Mouse (Mus musculus): ENCODE results near the gene Gm28372.

Gm28372 gene

DNA sequence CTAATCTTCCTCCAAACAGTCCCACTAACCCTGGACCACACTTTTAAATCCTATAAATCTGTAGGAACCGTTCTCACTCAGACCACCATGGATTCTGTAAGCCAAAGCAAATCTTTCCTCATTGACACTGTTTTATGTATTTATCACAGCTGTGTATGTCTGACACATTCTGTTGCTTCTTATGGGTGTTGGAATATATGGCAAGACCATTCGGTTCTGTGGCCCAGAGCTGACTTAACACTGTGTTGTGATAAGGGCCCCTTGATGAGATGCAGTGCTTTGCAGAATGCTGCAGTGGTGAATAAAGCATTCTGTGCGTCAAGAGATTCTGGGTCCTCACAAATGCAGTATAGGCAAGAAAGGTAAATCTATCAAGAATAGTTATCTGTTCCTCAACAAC is 27.1 kb downstream of the Gm28372 start:
- no peak for TF ChIP-seq GATA4 (IDR thresholded peaks at IDR 0.05; ENCODE audit: insufficient replicate concordance, low read length)

DNA sequence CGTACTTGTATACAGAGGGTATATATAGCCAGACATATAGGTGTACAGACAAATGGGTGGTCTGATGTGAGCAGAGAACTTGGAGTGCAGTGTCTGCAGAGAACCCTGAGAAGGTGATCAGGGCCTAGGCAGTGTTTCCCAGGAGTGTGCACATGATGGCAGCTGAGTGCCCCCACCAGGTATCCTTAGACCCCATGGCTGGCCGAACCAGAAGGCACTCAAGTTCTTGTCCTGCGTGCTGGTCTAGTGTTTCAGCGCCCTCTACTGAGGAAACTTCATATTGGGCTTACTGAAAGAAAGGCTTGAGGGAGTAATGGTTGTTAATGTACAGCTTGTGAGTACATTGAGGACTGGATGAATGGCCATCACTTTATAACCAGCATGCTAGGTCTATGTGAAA is 28.1 kb downstream of the Gm28372 start:
- no peak for TF ChIP-seq GATA4 (IDR thresholded peaks at IDR 0.05; ENCODE audit: insufficient replicate concordance, low read length)

DNA sequence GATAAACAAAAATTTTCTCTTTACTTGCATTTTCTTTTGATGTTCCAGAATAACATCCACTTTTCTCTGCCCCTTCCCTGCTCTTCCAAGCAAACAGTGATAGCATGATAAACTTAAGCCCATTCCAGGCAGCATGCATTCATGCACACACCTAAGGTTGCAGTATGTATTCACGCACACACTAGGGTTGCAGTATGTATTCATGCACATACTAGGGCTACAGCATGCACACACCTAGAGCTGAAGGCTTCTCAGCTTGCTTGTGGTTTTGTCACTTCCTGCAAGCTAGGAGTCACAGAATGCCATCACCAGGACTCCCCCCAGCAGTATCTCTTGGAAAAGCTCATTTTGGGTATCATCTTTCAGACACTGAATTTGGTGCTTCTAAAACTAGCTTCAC is 31.7 kb downstream of the Gm28372 start:
- TF ChIP-seq GATA4 (IDR thresholded peaks at IDR 0.05; ENCODE audit: insufficient replicate concordance, low read length): no peak

DNA sequence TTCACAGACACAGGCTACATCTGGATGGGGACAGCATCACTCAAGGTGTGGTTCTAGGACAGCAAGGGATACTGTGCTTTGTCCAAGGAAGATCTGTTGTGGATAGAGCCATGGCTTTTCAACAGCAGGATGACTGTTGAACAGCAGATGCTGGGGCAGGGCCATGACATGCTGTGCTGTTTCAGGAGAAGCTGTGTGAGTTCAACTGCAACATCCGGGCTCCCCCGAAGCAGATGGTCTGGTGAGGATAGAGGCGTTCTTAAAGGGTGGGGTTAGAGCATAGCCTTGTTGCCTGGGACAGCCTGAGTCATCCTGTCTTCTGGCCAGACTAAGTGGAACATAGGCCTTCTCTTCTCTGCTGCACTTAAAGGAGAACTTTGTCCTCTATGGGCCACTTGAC is 33.8 kb downstream of the Gm28372 start:
- no peak for TF ChIP-seq GATA4 (IDR thresholded peaks at IDR 0.05; ENCODE audit: insufficient replicate concordance, low read length)

DNA sequence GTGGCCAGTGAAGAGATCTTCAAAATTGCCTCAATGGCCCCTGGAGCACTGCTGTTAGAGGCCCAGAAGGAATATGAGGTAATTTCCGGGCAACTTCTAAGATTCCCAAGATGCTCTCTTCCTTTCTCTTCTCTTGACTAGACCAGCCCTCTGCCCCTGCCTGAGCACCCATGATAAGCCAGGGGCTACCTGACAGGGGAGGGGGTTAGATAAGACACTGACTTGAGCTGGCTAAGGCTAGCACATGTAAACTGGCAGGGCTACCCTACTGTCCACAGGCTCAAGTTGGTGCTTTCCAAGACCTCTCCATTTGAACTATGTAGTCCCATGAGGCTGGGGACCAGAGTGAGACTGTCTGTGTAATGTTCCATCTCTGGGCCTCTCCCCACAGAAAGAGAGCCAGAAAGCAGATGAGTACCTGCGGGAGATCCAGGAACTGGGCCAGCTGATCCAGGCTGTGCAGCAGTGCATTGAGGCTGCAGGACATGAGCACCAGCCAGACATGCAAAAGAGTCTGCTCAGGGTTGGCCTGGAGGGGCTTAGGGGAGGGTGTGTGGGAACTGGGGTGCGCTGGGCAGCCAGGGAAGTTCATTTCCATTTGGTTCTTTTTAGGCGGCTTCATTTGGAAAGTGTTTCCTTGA is 34.9 kb downstream of the Gm28372 start:
- no peak for TF ChIP-seq GATA4 (IDR thresholded peaks at IDR 0.05; ENCODE audit: insufficient replicate concordance, low read length)

DNA sequence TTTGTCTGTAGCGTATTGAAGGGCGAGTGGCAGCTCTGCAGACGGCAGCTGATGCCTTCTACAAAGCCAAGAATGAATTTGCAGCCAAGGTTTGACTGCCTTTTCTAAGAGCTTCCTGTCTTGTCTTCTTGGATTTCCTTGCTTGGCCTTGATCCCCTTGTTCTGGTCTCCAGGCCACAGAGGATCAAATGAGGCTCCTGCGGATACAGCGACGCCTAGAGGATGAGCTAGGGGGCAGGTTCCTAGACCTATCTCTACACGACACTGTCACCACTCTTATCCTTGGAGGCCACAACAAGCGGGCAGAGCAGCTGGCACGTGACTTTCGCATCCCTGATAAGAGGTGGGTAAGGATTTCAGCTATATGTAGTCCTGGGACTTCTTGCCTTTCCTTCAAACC is 37.1 kb downstream of the Gm28372 start:
- TF ChIP-seq GATA4 (IDR thresholded peaks at IDR 0.05; ENCODE audit: insufficient replicate concordance, low read length): no peak

DNA sequence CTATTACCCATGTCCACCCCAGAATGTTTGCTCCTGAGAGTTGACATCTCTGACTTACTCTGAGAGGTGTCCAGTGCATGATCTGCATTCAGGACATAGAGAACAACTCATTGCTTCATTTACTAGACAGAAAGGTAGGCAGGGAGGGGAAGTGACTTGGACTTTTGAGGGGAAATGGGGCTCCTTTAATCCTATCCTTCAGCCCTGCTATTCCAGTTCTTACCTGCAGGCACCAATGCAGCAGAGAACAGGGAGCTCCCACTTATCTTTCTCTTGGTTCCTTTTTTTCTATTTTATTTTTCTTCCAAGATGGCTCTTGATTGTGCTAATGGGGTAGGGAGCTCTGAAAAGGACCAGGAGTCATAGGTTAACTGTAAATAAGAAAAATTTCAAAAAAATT is 43.4 kb downstream of the Gm28372 start:
- no peak for TF ChIP-seq GATA4 (IDR thresholded peaks at IDR 0.05; ENCODE audit: insufficient replicate concordance, low read length)

DNA sequence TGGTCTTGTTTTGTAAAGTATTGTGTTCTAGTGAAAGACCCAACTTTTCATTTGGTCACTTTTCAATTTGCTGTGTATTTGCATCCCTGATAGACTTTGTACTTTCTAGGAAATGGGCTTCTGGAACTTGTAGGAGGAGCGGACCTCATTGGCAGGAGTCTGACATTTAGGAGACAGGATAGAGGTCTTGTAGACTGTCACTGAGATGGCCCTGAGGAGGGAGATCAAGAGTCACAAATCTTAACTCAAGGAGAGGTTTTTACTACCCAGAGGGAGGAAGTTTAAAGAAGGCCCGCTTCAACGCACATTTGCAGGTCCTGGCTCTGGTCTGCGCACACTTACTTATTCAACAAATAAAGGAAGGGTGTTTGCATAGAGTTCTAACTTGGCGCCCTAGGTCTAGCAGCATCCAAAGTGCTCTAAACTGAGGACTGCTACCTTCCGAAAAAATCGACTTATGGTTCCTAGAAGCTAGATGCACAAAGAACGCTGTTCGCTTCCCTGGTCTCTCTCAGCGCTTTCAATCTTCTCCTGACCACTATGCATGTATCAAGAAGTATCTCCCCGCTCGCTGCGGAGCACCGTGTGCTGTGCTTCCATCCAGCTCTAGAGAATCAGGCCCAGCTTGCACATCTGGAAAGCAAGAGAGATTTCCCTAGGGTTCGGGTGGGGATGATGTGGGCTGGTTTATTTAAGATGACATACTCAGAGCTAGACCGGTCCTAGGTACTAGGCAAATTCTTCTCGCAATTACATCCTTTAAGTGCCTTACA is 44.2 kb downstream of the Gm28372 start:
- no peak for TF ChIP-seq GATA4 (IDR thresholded peaks at IDR 0.05; ENCODE audit: insufficient replicate concordance, low read length)

DNA sequence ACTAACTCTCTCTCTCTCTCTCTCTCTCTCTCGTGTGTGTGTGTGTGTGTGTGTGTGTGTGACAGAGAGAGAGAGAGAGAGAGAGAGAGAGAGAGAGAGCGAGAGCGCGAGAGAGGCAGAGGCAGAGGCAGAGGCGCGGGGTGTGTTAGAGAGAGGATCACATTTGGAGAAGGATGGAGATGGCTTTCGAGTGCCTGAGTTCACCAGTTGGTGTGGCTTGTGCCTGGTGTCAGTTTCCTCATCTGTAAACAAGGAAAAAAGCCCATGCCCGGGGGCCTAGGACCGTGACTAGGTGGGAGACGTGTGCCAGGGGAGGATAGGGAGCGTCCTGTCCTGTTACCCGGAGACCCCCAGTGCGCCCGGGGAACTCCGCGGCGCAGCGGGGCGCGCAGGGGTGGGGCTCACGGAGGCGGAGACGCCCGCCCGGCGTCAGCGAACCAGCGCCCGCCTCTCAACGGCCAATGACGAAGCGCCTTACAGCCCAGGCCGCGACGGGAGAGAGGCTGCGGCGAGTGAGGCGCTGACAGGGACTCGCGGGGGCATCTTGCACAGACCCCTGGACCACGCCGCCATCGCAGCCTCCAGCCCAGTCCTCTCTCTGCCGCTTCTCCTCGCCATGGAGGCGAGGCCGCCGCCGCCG is 44.9 kb downstream of the Gm28372 start, which contains the start of gene Ptpra:
TSS of gene Ptpra (plus strand) at position 485 of the 640 bp plus-strand sequence.
- TF ChIP-seq GATA4 (IDR thresholded peaks at IDR 0.05; ENCODE audit: insufficient replicate concordance, low read length): no peak

DNA sequence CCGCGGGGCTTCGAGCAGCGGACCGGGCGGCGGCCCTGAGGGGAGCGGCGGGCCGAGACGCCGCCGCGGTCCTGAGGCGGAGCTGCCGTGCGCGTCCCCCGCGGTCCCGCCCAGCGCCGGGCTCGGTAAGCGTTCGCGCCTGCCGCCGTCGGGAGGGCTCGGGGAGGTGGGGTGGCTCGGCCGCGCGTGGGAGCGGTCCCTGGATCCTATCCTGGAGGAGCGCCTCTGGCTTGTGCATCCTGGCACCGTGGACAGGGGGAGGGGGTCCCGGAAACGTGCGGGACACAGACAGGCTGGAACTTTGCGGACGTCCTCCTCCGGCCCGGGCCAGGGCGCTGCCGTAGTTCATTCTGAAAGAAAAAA is 45.4 kb downstream of the Gm28372 start:
- TF ChIP-seq GATA4 (IDR thresholded peaks at IDR 0.05; ENCODE audit: insufficient replicate concordance, low read length): no peak

DNA sequence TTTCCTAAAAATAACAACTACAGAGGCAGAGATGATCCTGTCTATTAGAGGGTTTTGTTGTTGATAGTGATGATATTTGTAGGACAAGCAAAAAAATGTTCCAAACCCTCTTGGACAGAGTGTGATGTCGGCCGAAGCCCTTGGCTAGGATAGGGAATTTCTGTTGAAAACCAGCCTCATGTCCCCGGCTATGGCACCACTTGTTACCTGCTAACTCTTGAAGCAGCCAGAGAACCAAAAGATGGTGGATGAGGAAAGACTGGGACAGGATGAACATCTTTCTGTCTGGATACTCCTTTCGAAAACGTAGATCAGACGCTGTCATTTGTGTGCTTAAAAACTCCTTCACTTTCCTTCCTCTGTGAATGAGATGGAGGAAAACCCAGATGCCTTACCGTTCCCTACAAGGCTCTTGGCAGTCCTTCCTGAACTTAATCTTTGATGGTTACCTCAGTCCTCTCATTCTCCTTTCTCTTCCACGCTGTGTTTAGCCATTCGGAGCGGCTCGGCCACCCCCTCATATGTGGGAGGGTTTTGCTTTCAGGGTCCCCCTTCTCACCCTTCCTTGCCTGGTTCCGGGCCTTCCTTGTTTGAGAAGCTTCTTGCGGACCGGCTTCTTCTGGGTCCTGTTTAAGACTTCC is 46.2 kb downstream of the Gm28372 start:
- no peak for TF ChIP-seq GATA4 (IDR thresholded peaks at IDR 0.05; ENCODE audit: insufficient replicate concordance, low read length)

DNA sequence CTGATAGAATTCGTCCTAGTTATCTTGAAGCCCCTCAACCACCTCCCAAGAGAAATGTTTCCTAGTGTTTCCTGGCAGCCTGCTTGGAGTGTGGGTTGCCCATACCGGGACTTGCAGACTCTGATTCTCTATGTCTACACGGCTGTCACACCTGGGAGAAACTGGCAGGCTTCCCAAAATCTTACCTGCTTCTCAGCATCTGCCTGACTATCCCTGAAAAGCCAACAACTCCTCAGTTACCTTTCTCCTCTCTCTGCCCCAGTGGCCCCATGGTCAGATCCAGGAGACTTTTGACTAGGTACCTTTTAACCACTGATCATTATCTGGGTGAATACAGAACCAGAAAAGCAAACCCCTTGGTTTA is 46.7 kb downstream of the Gm28372 start:
- TF ChIP-seq GATA4 (IDR thresholded peaks at IDR 0.05; ENCODE audit: insufficient replicate concordance, low read length): no peak

DNA sequence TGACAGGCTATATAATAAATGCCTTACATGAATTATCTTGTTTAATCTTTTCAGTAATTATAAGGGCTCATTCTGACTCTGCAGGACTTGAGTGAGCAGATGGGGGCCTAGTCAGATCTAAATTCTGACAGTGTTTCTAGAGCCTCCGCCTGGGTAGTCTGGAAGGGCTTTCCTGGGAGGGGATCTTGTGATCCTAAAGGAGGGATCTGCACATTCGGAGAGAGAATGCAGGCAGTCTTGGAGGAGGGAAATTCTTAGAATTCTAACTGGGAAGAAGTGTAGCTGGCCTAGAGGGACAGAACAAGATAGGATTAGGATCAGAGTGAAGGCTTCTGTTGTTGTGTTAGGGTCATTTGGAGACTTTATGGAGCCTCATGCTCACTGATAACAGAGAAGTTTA is 47.2 kb downstream of the Gm28372 start:
- TF ChIP-seq GATA4 (IDR thresholded peaks at IDR 0.05; ENCODE audit: insufficient replicate concordance, low read length): no peak

DNA sequence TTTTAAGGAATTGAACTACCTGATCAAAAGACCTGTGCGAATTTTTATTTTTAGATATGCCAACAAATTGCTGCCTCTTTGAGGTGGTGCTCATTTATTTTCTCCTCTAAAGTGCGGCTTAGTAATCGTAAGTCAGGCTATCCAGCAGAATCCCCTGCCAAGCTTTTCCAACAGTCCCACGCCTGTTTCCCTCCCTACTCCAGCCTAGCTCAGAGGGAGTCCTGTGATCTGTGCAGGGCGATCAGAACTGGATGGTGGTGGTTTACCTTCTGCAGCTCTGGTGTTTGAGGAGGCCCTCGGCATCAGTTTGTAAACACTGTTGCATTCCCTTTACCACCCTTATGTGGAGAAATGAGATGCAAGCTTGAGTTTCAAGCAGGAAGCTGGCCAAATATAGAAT is 48.4 kb downstream of the Gm28372 start:
- no peak for TF ChIP-seq GATA4 (IDR thresholded peaks at IDR 0.05; ENCODE audit: insufficient replicate concordance, low read length)

DNA sequence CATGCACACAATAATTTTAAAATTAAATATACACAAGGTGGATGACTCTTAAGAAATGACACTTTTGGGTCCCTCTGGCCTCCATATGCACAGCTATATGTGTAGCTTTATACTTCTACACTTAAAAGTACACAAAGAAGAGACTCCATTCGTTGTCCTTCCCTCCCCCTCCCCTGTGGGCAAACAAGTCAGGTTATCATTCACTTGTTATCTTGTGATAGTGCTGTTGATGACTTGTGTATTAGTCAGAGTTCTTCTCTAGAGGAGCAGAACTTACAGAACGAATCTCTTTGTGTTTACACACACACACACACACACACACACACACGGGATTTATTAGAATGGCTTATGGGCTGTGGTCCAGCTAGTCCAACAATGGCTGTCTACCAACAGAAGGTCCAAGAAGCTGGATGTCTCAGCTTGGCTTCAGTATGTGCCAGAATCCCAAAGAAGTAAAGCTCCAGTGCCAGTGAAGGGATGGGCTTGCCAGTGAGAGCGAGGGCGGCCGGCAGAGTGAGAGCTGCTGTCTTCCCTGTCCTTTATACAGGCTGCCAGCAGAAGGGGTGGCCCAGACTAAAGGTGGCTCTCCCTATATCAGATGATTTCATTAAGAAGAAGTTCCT is 49.8 kb downstream of the Gm28372 start:
- TF ChIP-seq GATA4 (IDR thresholded peaks at IDR 0.05; ENCODE audit: insufficient replicate concordance, low read length): no peak

All from liver, adult (tissue).